Mouse (Mus musculus) ES-Bruce4 (cell line): ENCODE measurements around the gene Scgb1a1.

Experiments used
- CTCF ChIP-seq: IDR thresholded peaks from one replicate; pipeline ENCODE4 v1.8.1; 2011; ENCODE audit warnings: low read depth, low read length
- EP300 ChIP-seq: IDR thresholded peaks from 2 replicates; pipeline ENCODE4 v1.6.1; 2011; ENCODE audit warnings: low read depth, low read length; ENCODE audit not compliant: insufficient read depth
- POLR2A ChIP-seq: IDR thresholded peaks from one replicate; pipeline ENCODE4 v1.8.1; 2011; ENCODE audit warnings: low read length; ENCODE audit not compliant: insufficient read depth

DNA sequence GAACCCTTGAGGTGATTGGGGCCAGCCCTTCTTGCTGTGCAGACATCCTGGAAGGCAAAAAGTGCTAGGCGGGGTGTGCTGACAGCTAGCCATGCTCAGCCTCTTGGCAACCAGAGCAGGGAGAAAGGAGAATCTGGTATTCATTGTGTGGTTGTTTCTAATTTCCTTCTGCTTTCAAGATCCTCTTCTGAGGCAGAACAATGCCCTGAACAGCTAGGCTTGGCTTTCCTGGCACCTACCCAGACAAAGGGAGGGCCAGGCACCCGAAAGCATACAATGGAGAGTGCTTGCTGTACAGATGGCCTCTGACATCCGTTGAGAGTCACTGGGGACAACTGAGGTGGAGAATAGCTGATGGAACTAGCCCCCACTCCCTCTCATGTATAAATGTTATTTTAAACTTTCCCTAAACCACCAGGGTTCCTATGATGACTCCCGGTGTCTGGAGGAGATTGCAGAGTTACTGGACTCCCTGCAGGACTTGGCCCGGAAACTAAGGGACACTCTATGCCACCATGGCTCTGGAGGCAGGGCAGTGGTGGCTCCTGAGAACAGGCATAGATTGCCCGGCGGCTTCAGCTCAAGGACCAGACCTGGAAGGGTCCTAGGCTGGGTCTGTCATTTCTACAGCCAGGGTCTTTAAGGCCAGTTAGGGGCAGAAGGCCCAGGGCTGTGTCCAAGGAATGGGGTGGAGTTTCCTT lies 16.2 kb downstream of the Scgb1a1 start:
- TF ChIP-seq POLR2A (no peak), CTCF (no peak), EP300 (no peak)
